Comparison of ENCODE assay signal across 31 mouse cellular contexts in genomic region chrX:114836906-114837305, GRCm38 (mm10).
"Had no signal": no experiment of that assay in that cellular context is flagged by ENCODE, and none has a peak within 500 bp of the region (broad histone marks: within the 10 kb centered on the region; RNA-seq: fewer than 3 reads in every experiment).

No protein-coding gene starts in this region.

- H3K4me2 ChIP-seq: limb, embryonic 12.5 days; limb, embryonic 13.5 days; limb, embryonic 15.5 days; liver, embryonic 11.5 days; liver, embryonic 12.5 days; liver, embryonic 13.5 days; liver, embryonic 15.5 days; lung, embryonic 14.5 days; lung, embryonic 15.5 days; midbrain, embryonic 11.5 days; midbrain, embryonic 12.5 days; midbrain, embryonic 13.5 days; midbrain, embryonic 15.5 days had no signal

- H3K4me1 ChIP-seq: limb, embryonic 10.5 days; limb, embryonic 12.5 days; limb, embryonic 13.5 days; limb, embryonic 15.5 days; liver, embryonic 12.5 days; liver, embryonic 13.5 days; liver, embryonic 15.5 days; lung, embryonic 15.5 days; megakaryocyte, embryonic 14.5 days; midbrain, embryonic 10.5 days; midbrain, embryonic 12.5 days; midbrain, embryonic 13.5 days; midbrain, embryonic 15.5 days had no signal

- H3K9me3 ChIP-seq: limb, embryonic 10.5 days; limb, embryonic 12.5 days; limb, embryonic 13.5 days; limb, embryonic 15.5 days; liver, embryonic 12.5 days; liver, embryonic 13.5 days; liver, embryonic 15.5 days; lung, embryonic 15.5 days; megakaryocyte, embryonic 14.5 days; midbrain, embryonic 10.5 days; midbrain, embryonic 12.5 days; midbrain, embryonic 13.5 days; midbrain, embryonic 15.5 days had no signal

- H3K27ac ChIP-seq: limb, embryonic 10.5 days; limb, embryonic 12.5 days; limb, embryonic 13.5 days; limb, embryonic 15.5 days; liver, embryonic 12.5 days; liver, embryonic 13.5 days; liver, embryonic 14.5 days; liver, embryonic 15.5 days; lung, embryonic 15.5 days; macrophage; midbrain, embryonic 10.5 days; midbrain, embryonic 12.5 days; midbrain, embryonic 13.5 days; midbrain, embryonic 15.5 days had no signal

- H3K4me3 ChIP-seq: limb, embryonic 10.5 days; limb, embryonic 12.5 days; limb, embryonic 13.5 days; limb, embryonic 15.5 days; liver, embryonic 12.5 days; liver, embryonic 13.5 days; liver, embryonic 15.5 days; lung, embryonic 15.5 days; megakaryocyte, embryonic 14.5 days; midbrain, embryonic 10.5 days; midbrain, embryonic 12.5 days; midbrain, embryonic 13.5 days; midbrain, embryonic 15.5 days; myocyte had no signal

- H3K27me3 ChIP-seq: limb, embryonic 12.5 days; limb, embryonic 13.5 days; limb, embryonic 15.5 days; liver, embryonic 12.5 days; liver, embryonic 13.5 days; liver, embryonic 15.5 days; lung, embryonic 15.5 days; megakaryocyte, embryonic 14.5 days; midbrain, embryonic 12.5 days; midbrain, embryonic 13.5 days; midbrain, embryonic 15.5 days had no signal

- H3K36me3 ChIP-seq: limb, embryonic 10.5 days; limb, embryonic 12.5 days; limb, embryonic 13.5 days; limb, embryonic 15.5 days; liver, embryonic 12.5 days; liver, embryonic 13.5 days; liver, embryonic 15.5 days; lung, embryonic 15.5 days; midbrain, embryonic 10.5 days; midbrain, embryonic 12.5 days; midbrain, embryonic 13.5 days; midbrain, embryonic 15.5 days had no signal

- H3K9ac ChIP-seq: limb, embryonic 12.5 days; limb, embryonic 13.5 days; limb, embryonic 15.5 days; liver, embryonic 12.5 days; liver, embryonic 13.5 days; liver, embryonic 14.5 days; liver, embryonic 15.5 days; liver, postnatal 0 days; lung, embryonic 14.5 days; lung, embryonic 15.5 days; midbrain, embryonic 12.5 days; midbrain, embryonic 13.5 days; midbrain, embryonic 15.5 days had no signal

- ATAC-seq: liver, embryonic 12.5 days; liver, postnatal 0 days; lung, postnatal 0 days; midbrain, embryonic 13.5 days; midbrain, embryonic 15.5 days; midbrain, embryonic 16.5 days had no signal

- DNase-seq: left cerebral cortex, postnatal 4 days; liver; liver, embryonic 13.5 days; liver, postnatal 0 days; lung, adult 18-20 months; lung, adult 2 months; lung, embryonic 14.5 days; lung, postnatal 10 days; lung, postnatal 14 days; lung, postnatal 36 days; lung, postnatal 4 days; midbrain, embryonic 14.5 days had no signal
